Mouse (Mus musculus): ENCODE results near the gene Zfp981. TPM values are rescaled to one million over a fixed set of nuclear protein-coding genes. Genes with fewer than 3 reads are reported as not detected.
"Not testable (repeated sequence)": the region's sequence is repeated elsewhere in the genome, so short reads cannot be mapped to it uniquely, and the experiment has no call there.

The Zfp981 gene
- polyA plus RNA-seq, 1 experiment from 2014 or later: 0.19 TPM

GRCm38 (mm10) chr4:146460685-146461084 lies 41.1 kb upstream of the Zfp981 start:
- H3K4me2 ChIP-seq (replicated peaks; ENCODE audit: low read depth, low read length); ATAC-seq (ENCODE audit: low FRiP score): not testable (repeated sequence)
- peaks cover 25% of the 10 kb centered on the region for H3K9me3 ChIP-seq (ENCODE audit: control insufficient read depth, low read length)

GRCm38 (mm10) chr4:146463649-146464351 lies 38.0 kb upstream of the Zfp981 start:
- not testable (repeated sequence) for H3K9ac ChIP-seq (ENCODE audit: low read depth, low read length); H3K27ac ChIP-seq (ENCODE audit: low read depth, low read length); H3K4me1 ChIP-seq (replicated peaks; ENCODE audit: control insufficient read depth, insufficient read depth, low read length); H3K27me3 ChIP-seq (ENCODE audit: control insufficient read depth, insufficient read depth, low read length); H3K9me3 ChIP-seq (ENCODE audit: control insufficient read depth, low read length); DNase-seq (ENCODE audit: low spot score); H3K36me3 ChIP-seq (ENCODE audit: control insufficient read depth, insufficient read depth, low read length); H3K4me3 ChIP-seq (ENCODE audit: low read depth, low read length); H3K4me2 ChIP-seq (replicated peaks; ENCODE audit: low read depth, low read length)
- ATAC-seq (ENCODE audit: low FRiP score): 0 out of 2 replicates have a peak, but pooled peaks have one; percentile 33
- 90% methylated on average over 17 of the region's 19 CpGs for WGBS

More at GRCm38 (mm10) chr4:146460685-146461084, 41.1 kb upstream of the Zfp981 start:
- 85% methylated on average over 5 of the region's 5 CpGs for WGBS
- H3K4me3 ChIP-seq (ENCODE audit: low read depth, low read length); H3K9ac ChIP-seq (ENCODE audit: low read depth, low read length); H3K36me3 ChIP-seq (ENCODE audit: control insufficient read depth, insufficient read depth, low read length); DNase-seq (ENCODE audit: low spot score); H3K27me3 ChIP-seq (ENCODE audit: control insufficient read depth, insufficient read depth, low read length); H3K4me1 ChIP-seq (replicated peaks; ENCODE audit: control insufficient read depth, insufficient read depth, low read length); H3K27ac ChIP-seq (ENCODE audit: low read depth, low read length): not testable (repeated sequence)

- not testable (repeated sequence) for DNase-seq (ENCODE audit: low spot score); H3K9ac ChIP-seq (ENCODE audit: low read depth, low read length); H3K27me3 ChIP-seq (ENCODE audit: control insufficient read depth, insufficient read depth, low read length); H3K4me3 ChIP-seq (ENCODE audit: low read depth, low read length); H3K9me3 ChIP-seq (ENCODE audit: control insufficient read depth, low read length); H3K4me1 ChIP-seq (replicated peaks; ENCODE audit: control insufficient read depth, insufficient read depth, low read length); H3K36me3 ChIP-seq (ENCODE audit: control insufficient read depth, insufficient read depth, low read length); H3K27ac ChIP-seq (ENCODE audit: low read depth, low read length); H3K4me2 ChIP-seq (replicated peaks; ENCODE audit: low read depth, low read length)
- ATAC-seq (ENCODE audit: low FRiP score): 0 out of 2 replicates have a peak, but pooled peaks have one; percentile 4
- 96% methylated on average over 9 of the region's 12 CpGs for WGBS
Measured at GRCm38 (mm10) chr4:146469984-146470383, 31.8 kb upstream of the Zfp981 start.

- H3K4me1 ChIP-seq (replicated peaks; ENCODE audit: control insufficient read depth, insufficient read depth, low read length); H3K27ac ChIP-seq (ENCODE audit: low read depth, low read length); H3K9ac ChIP-seq (ENCODE audit: low read depth, low read length); H3K36me3 ChIP-seq (ENCODE audit: control insufficient read depth, insufficient read depth, low read length); H3K4me3 ChIP-seq (ENCODE audit: low read depth, low read length); H3K27me3 ChIP-seq (ENCODE audit: control insufficient read depth, insufficient read depth, low read length); H3K4me2 ChIP-seq (replicated peaks; ENCODE audit: low read depth, low read length); DNase-seq (ENCODE audit: low spot score): not testable (repeated sequence)
- peak; percentile 39; the same call in 1 of the 2 replicates for ATAC-seq (ENCODE audit: low FRiP score)
- H3K9me3 ChIP-seq (ENCODE audit: control insufficient read depth, low read length): peaks cover 24% of the 10 kb centered on the region
- WGBS: no CpG with 5 or more reads among the region's 1 CpGs
Measured at GRCm38 (mm10) chr4:146474181-146474580, 27.6 kb upstream of the Zfp981 start.

- H3K27me3 ChIP-seq (ENCODE audit: control insufficient read depth, insufficient read depth, low read length); H3K4me2 ChIP-seq (replicated peaks; ENCODE audit: low read depth, low read length); H3K36me3 ChIP-seq (ENCODE audit: control insufficient read depth, insufficient read depth, low read length); H3K4me3 ChIP-seq (ENCODE audit: low read depth, low read length); H3K27ac ChIP-seq (ENCODE audit: low read depth, low read length); H3K9ac ChIP-seq (ENCODE audit: low read depth, low read length); DNase-seq (ENCODE audit: low spot score); H3K4me1 ChIP-seq (replicated peaks; ENCODE audit: control insufficient read depth, insufficient read depth, low read length): not testable (repeated sequence)
- peak; percentile 81 for ATAC-seq (ENCODE audit: low FRiP score)
- H3K9me3 ChIP-seq (ENCODE audit: control insufficient read depth, low read length): peaks cover 21% of the 10 kb centered on the region
- 57% methylated on average over 58 of the region's 94 CpGs for WGBS
Measured at GRCm38 (mm10) chr4:146474716-146475676, 26.8 kb upstream of the Zfp981 start.

- not testable (repeated sequence) for H3K36me3 ChIP-seq (ENCODE audit: control insufficient read depth, insufficient read depth, low read length); H3K27me3 ChIP-seq (ENCODE audit: control insufficient read depth, insufficient read depth, low read length); H3K9ac ChIP-seq (ENCODE audit: low read depth, low read length); H3K27ac ChIP-seq (ENCODE audit: low read depth, low read length); ATAC-seq (ENCODE audit: low FRiP score); H3K4me3 ChIP-seq (ENCODE audit: low read depth, low read length); H3K4me2 ChIP-seq (replicated peaks; ENCODE audit: low read depth, low read length); H3K4me1 ChIP-seq (replicated peaks; ENCODE audit: control insufficient read depth, insufficient read depth, low read length); DNase-seq (ENCODE audit: low spot score)
- WGBS: 98% methylated on average over 2 of the region's 2 CpGs
- peaks cover 30% of the 10 kb centered on the region for H3K9me3 ChIP-seq (ENCODE audit: control insufficient read depth, low read length)
Measured at GRCm38 (mm10) chr4:146476260-146476659, 25.6 kb upstream of the Zfp981 start.

- WGBS: 81% methylated on average over 3 of the region's 3 CpGs
Measured at GRCm38 (mm10) chr4:146476959-146477358, 24.9 kb upstream of the Zfp981 start.

GRCm38 (mm10) chr4:146480376-146481096 lies 21.3 kb upstream of the Zfp981 start:
- peaks cover 51% of the 10 kb centered on the region for H3K9me3 ChIP-seq (ENCODE audit: control insufficient read depth, low read length)
- DNase-seq (ENCODE audit: low spot score); H3K9ac ChIP-seq (ENCODE audit: low read depth, low read length); H3K4me1 ChIP-seq (replicated peaks; ENCODE audit: control insufficient read depth, insufficient read depth, low read length); H3K27me3 ChIP-seq (ENCODE audit: control insufficient read depth, insufficient read depth, low read length); H3K4me2 ChIP-seq (replicated peaks; ENCODE audit: low read depth, low read length); H3K27ac ChIP-seq (ENCODE audit: low read depth, low read length); H3K4me3 ChIP-seq (ENCODE audit: low read depth, low read length); H3K36me3 ChIP-seq (ENCODE audit: control insufficient read depth, insufficient read depth, low read length): not testable (repeated sequence)
- WGBS: 72% methylated on average over 6 of the region's 6 CpGs
- ATAC-seq (ENCODE audit: low FRiP score): peak; percentile 28

More at GRCm38 (mm10) chr4:146476959-146477358, 24.9 kb upstream of the Zfp981 start:
- DNase-seq (ENCODE audit: low spot score); ATAC-seq (ENCODE audit: low FRiP score); H3K4me3 ChIP-seq (ENCODE audit: low read depth, low read length); H3K4me1 ChIP-seq (replicated peaks; ENCODE audit: control insufficient read depth, insufficient read depth, low read length); H3K27ac ChIP-seq (ENCODE audit: low read depth, low read length); H3K9ac ChIP-seq (ENCODE audit: low read depth, low read length); H3K4me2 ChIP-seq (replicated peaks; ENCODE audit: low read depth, low read length); H3K36me3 ChIP-seq (ENCODE audit: control insufficient read depth, insufficient read depth, low read length); H3K27me3 ChIP-seq (ENCODE audit: control insufficient read depth, insufficient read depth, low read length): not testable (repeated sequence)
- peaks cover 34% of the 10 kb centered on the region for H3K9me3 ChIP-seq (ENCODE audit: control insufficient read depth, low read length)

All from hindbrain, embryonic 11.5 days (tissue).